Mouse (Mus musculus): ENCODE results near the gene Synm.

- TF ChIP-seq CTCF (IDR thresholded peaks at IDR 0.05; ENCODE audit: insufficient read depth, low read length), result no peak
- no peak for TF ChIP-seq POLR2A (IDR thresholded peaks at IDR 0.05; ENCODE audit: borderline replicate concordance, extremely low read depth, low read depth, low read length)
Observed at GRCm38 (mm10) chr7:67787861-67788260, 28.3 kb upstream of the Synm start.
